Mouse (Mus musculus) right cerebral cortex, postnatal 36 days (tissue): ENCODE results near the gene Snx10.
A peak's percentile ranks its signal among the peaks of the same experiment; 100 is the strongest.
"Not testable (repeated sequence)": the region's sequence is repeated elsewhere in the genome, so short reads cannot be mapped to it uniquely, and the experiment has no call there.

Source experiments
- DNase-seq, 2 experiments: peaks; one replicate each; pipeline ENCODE4 v3.0.0; 2022; ENCODE audit warnings: low spot score in 2 of 2, mixed read lengths in 1 of 2

Snx10 gene

GRCm38 (mm10) chr6:51523807-51524320 lies at the start of gene Snx10:
Snx10 (plus strand) TSS chr6:51523901.
- peak; percentile 52 to 55 for DNase-seq

GRCm38 (mm10) chr6:51479136-51479731 lies 44.5 kb upstream of the Snx10 start:
- no peak for DNase-seq

- no peak for DNase-seq
Observed at GRCm38 (mm10) chr6:51481548-51481947, 42.2 kb upstream of the Snx10 start.

- DNase-seq: no peak
Observed at GRCm38 (mm10) chr6:51483861-51484260, 39.8 kb upstream of the Snx10 start.

- not testable (repeated sequence) for DNase-seq
Observed at GRCm38 (mm10) chr6:51484556-51484955, 39.1 kb upstream of the Snx10 start.

GRCm38 (mm10) chr6:51485646-51486045 lies 38.1 kb upstream of the Snx10 start:
- no peak for DNase-seq

- DNase-seq: no peak
Observed at GRCm38 (mm10) chr6:51486076-51486710, 37.5 kb upstream of the Snx10 start.

GRCm38 (mm10) chr6:51486731-51487130 lies 37.0 kb upstream of the Snx10 start:
- DNase-seq: no peak

GRCm38 (mm10) chr6:51489787-51490186 lies 33.9 kb upstream of the Snx10 start:
- no peak for DNase-seq

- no peak for DNase-seq
Observed at GRCm38 (mm10) chr6:51497321-51498111, 26.2 kb upstream of the Snx10 start.

- no peak for DNase-seq
Observed at GRCm38 (mm10) chr6:51505671-51506070, 18.0 kb upstream of the Snx10 start.

- no peak for DNase-seq
Observed at GRCm38 (mm10) chr6:51507556-51507955, 16.1 kb upstream of the Snx10 start.

GRCm38 (mm10) chr6:51508750-51509648 lies 14.7 kb upstream of the Snx10 start:
- peak; percentile 41 to 55 for DNase-seq

- DNase-seq: no peak
Observed at GRCm38 (mm10) chr6:51510094-51510493, 13.6 kb upstream of the Snx10 start.

- DNase-seq: no peak
Observed at GRCm38 (mm10) chr6:51510946-51511345, 12.8 kb upstream of the Snx10 start.

GRCm38 (mm10) chr6:51513745-51514144 lies 10.0 kb upstream of the Snx10 start:
- no peak for DNase-seq

- no peak for DNase-seq
Observed at GRCm38 (mm10) chr6:51514860-51515259, 8.8 kb upstream of the Snx10 start.

- no peak for DNase-seq
Observed at GRCm38 (mm10) chr6:51523310-51523709, 391 bp upstream of the Snx10 start.

GRCm38 (mm10) chr6:51524321-51524931 lies 725 bp downstream of the Snx10 start:
- peak; percentile 18 to 25 for DNase-seq

GRCm38 (mm10) chr6:51525001-51525400 lies 1.3 kb downstream of the Snx10 start:
- no peak for DNase-seq

GRCm38 (mm10) chr6:51529457-51529856 lies 5.8 kb downstream of the Snx10 start:
- no peak for DNase-seq
